Mouse (Mus musculus) layer of hippocampus, adult 8-10 months (tissue): ENCODE data around the gene Plekha6. TPM values are rescaled to one million over a fixed set of nuclear protein-coding genes. Genes with fewer than 3 reads are reported as not detected.

Experiments used
- DNase-seq, 2 experiments: peaks; one replicate each; pipeline ENCODE4 v3.0.0; 2022; ENCODE audit warnings: low spot score in 2 of 2
- total RNA-seq, 4 experiments: library from RNA; stranded (reverse); gene quantifications; 2 replicates each; pipeline ENCODE4 v1.2.4; 2022

Plekha6 gene
- total RNA-seq, 4 experiments from 2014 or later = 61.6 to 69.8 (median 62.7) TPM

GRCm38 (mm10) chr1:133213901-133214300, 49.9 kb downstream of the Plekha6 start:
- no peak for DNase-seq

- DNase-seq = no peak
Observed at GRCm38 (mm10) chr1:133214672-133215359, 50.8 kb downstream of the Plekha6 start.

GRCm38 (mm10) chr1:133215360-133215700, 51.3 kb downstream of the Plekha6 start:
- no peak for DNase-seq

- DNase-seq = no peak
Observed at GRCm38 (mm10) chr1:133215753-133216152, 51.7 kb downstream of the Plekha6 start.

- no peak for DNase-seq
Observed at GRCm38 (mm10) chr1:133217031-133217430, 53.0 kb downstream of the Plekha6 start.

GRCm38 (mm10) chr1:133219106-133219505, 55.1 kb downstream of the Plekha6 start:
- DNase-seq = no peak

- DNase-seq = no peak
Observed at GRCm38 (mm10) chr1:133221459-133221858, 57.4 kb downstream of the Plekha6 start.

- DNase-seq = no peak
Observed at GRCm38 (mm10) chr1:133222445-133222995, 58.5 kb downstream of the Plekha6 start.

GRCm38 (mm10) chr1:133224674-133225073, 60.7 kb downstream of the Plekha6 start:
- DNase-seq = no peak

GRCm38 (mm10) chr1:133225137-133225536, 61.1 kb downstream of the Plekha6 start:
- no peak for DNase-seq

GRCm38 (mm10) chr1:133225561-133225960, 61.6 kb downstream of the Plekha6 start:
- DNase-seq = no peak

- DNase-seq = peak; percentile 28 to 59
Observed at GRCm38 (mm10) chr1:133225963-133226660, 62.1 kb downstream of the Plekha6 start.

- DNase-seq = peak; percentile 50 to 72
Observed at GRCm38 (mm10) chr1:133226928-133227327, 62.9 kb downstream of the Plekha6 start.

GRCm38 (mm10) chr1:133227378-133227777, 63.4 kb downstream of the Plekha6 start:
- no peak for DNase-seq

GRCm38 (mm10) chr1:133228809-133229487, 64.9 kb downstream of the Plekha6 start:
- no peak for DNase-seq

- no peak for DNase-seq
Observed at GRCm38 (mm10) chr1:133231523-133232193, 67.6 kb downstream of the Plekha6 start.

- no peak for DNase-seq
Observed at GRCm38 (mm10) chr1:133235909-133236308, 71.9 kb downstream of the Plekha6 start.

GRCm38 (mm10) chr1:133236693-133237440, 72.9 kb downstream of the Plekha6 start:
- DNase-seq = no peak

- DNase-seq = peak; percentile 28 to 42
Observed at GRCm38 (mm10) chr1:133237670-133238069, 73.7 kb downstream of the Plekha6 start.

GRCm38 (mm10) chr1:133239121-133239812, 75.3 kb downstream of the Plekha6 start:
- no peak for DNase-seq
